Mouse (Mus musculus) embryonic facial prominence, embryonic 13.5 days (tissue): ENCODE results near the gene Esm1. TPM values are rescaled to one million over a fixed set of nuclear protein-coding genes. Genes with fewer than 3 reads are reported as not detected.
A peak's percentile ranks its signal among the peaks of the same experiment; 100 is the strongest.

Source experiments
- ATAC-seq: fragments of 200-750 bp; cut with Nextera tagmentation; 2 replicates; pipeline ENCODE4 v1.8.0; 2017; ENCODE audit warnings: low read depth; ENCODE audit not compliant: insufficient number of reproducible peaks, insufficient read depth, low FRiP score, low TSS enrichment
- H3K27ac ChIP-seq: fragments of 300-500 bp; sonication (generic); 2 replicates; pipeline ENCODE4 v1.5.1; 2015; ENCODE audit warnings: moderate library complexity, mild to moderate bottlenecking, inconsistent platforms
- H3K27me3 ChIP-seq: fragments of 300-500 bp; sonication (generic); 2 replicates; pipeline ENCODE4 v1.6.1; 2015; ENCODE audit warnings: mild to moderate bottlenecking, inconsistent platforms
- H3K36me3 ChIP-seq: fragments of 300-500 bp; sonication (generic); 2 replicates; pipeline ENCODE4 v1.6.1; 2015; ENCODE audit warnings: mild to moderate bottlenecking, inconsistent platforms
- H3K4me1 ChIP-seq: fragments of 300-500 bp; sonication (generic); 2 replicates; pipeline ENCODE4 v1.6.1; 2015; ENCODE audit warnings: inconsistent platforms
- H3K4me2 ChIP-seq: fragments of 300-500 bp; sonication (generic); 2 replicates; pipeline ENCODE4 v1.6.1; 2015; ENCODE audit warnings: moderate library complexity, mild to moderate bottlenecking, inconsistent platforms
- H3K4me3 ChIP-seq: fragments of 300-500 bp; sonication (generic); 2 replicates; pipeline ENCODE4 v1.5.1; 2015; ENCODE audit warnings: mild to moderate bottlenecking, inconsistent platforms
- H3K9ac ChIP-seq: fragments of 300-500 bp; sonication (generic); 2 replicates; pipeline ENCODE4 v1.6.1; 2015; ENCODE audit warnings: mild to moderate bottlenecking, inconsistent platforms
- H3K9me3 ChIP-seq: fragments of 300-500 bp; sonication (generic); 2 replicates; pipeline ENCODE4 v1.6.1; 2016; ENCODE audit warnings: inconsistent platforms
- WGBS: fragments of 180-500 bp; shearing (Covaris S2); methylation state at CpG from one replicate; pipeline ENCODE4 v1.1.7; 2015; ENCODE audit warnings: mixed read lengths; 5-methylcytosine and 5-hydroxymethylcytosine counted together
- polyA plus RNA-seq: library from polyadenylated mRNA; unstranded; fragments of >200 nt; fragmentation: Nextera tagmentation; extraction: Ambion mirVana; gene quantifications from 2 replicates; pipeline ENCODE4 v1.2.1, GENCODE M21; 2015

Esm1 gene
- polyA plus RNA-seq, 1 experiment from 2014 or later: 2.6 TPM

- H3K4me2 ChIP-seq: no peak overlapping the region
- H3K27ac ChIP-seq: no peak overlapping the region
- no peaks in the 10 kb centered on the region for H3K36me3 ChIP-seq
- no peaks in the 10 kb centered on the region for H3K9me3 ChIP-seq
- H3K9ac ChIP-seq: no peak overlapping the region
- 85% methylated on average over 2 of the region's 2 CpGs for WGBS
- no peaks in the 10 kb centered on the region for H3K4me1 ChIP-seq
- no peak overlapping the region for H3K4me3 ChIP-seq
- no peak for ATAC-seq
- no peaks in the 10 kb centered on the region for H3K27me3 ChIP-seq
Observed at GRCm38 (mm10) chr13:113201631-113202030, 7.8 kb upstream of the Esm1 start.

GRCm38 (mm10) chr13:113202184-113202583 is 7.3 kb upstream of the Esm1 start:
- Histone ChIP-seq H3K4me2 (no peak overlapping the region), H3K4me3 (no peak overlapping the region), H3K27me3 (no peaks in the 10 kb centered on the region), H3K27ac (no peak overlapping the region), H3K4me1 (no peaks in the 10 kb centered on the region), H3K9ac (no peak overlapping the region), H3K9me3 (no peaks in the 10 kb centered on the region), H3K36me3 (no peaks in the 10 kb centered on the region)
- 53% methylated on average over 4 of the region's 4 CpGs for WGBS
- no peak for ATAC-seq

GRCm38 (mm10) chr13:113203146-113203545 is 6.3 kb upstream of the Esm1 start:
- WGBS: 66% methylated on average over 5 of the region's 5 CpGs
- no peak overlapping the region for H3K4me2 ChIP-seq
- H3K9me3 ChIP-seq: no peaks in the 10 kb centered on the region
- H3K4me3 ChIP-seq: no peak overlapping the region
- no peak for ATAC-seq
- H3K9ac ChIP-seq: no peak overlapping the region
- no peaks in the 10 kb centered on the region for H3K36me3 ChIP-seq
- H3K4me1 ChIP-seq: no peaks in the 10 kb centered on the region
- H3K27me3 ChIP-seq: 0 out of 2 replicates have a peak, but pooled peaks cover under 1% of the 10 kb centered on the region
- H3K27ac ChIP-seq: no peak overlapping the region

- Histone ChIP-seq H3K9ac (no peak overlapping the region), H3K36me3 (no peaks in the 10 kb centered on the region), H3K9me3 (no peaks in the 10 kb centered on the region), H3K27ac (no peak overlapping the region), H3K4me3 (no peak overlapping the region), H3K4me2 (no peak overlapping the region), H3K27me3 (peaks cover 17% of the 10 kb centered on the region), H3K4me1 (peaks cover 5% of the 10 kb centered on the region)
- no peak for ATAC-seq
- 90% methylated on average over 5 of the region's 5 CpGs for WGBS
Observed at GRCm38 (mm10) chr13:113205346-113205745, 4.1 kb upstream of the Esm1 start.

GRCm38 (mm10) chr13:113211345-113211744 is 1.9 kb downstream of the Esm1 start:
- Histone ChIP-seq H3K27ac (no peak overlapping the region), H3K4me2 (peak overlapping the region; percentile 14; the same call in 1 of the 2 replicates), H3K9me3 (no peaks in the 10 kb centered on the region), H3K9ac (no peak overlapping the region), H3K36me3 (no peaks in the 10 kb centered on the region), H3K4me3 (no peak overlapping the region), H3K27me3 (peaks cover 31% of the 10 kb centered on the region), H3K4me1 (peaks cover 5% of the 10 kb centered on the region)
- ATAC-seq: no peak
- WGBS: 45% methylated on average over 15 of the region's 15 CpGs

GRCm38 (mm10) chr13:113212401-113212800 is 2.9 kb downstream of the Esm1 start:
- H3K27ac ChIP-seq: no peak overlapping the region
- no peaks in the 10 kb centered on the region for H3K9me3 ChIP-seq
- no peak overlapping the region for H3K4me3 ChIP-seq
- H3K9ac ChIP-seq: no peak overlapping the region
- peaks cover 31% of the 10 kb centered on the region for H3K27me3 ChIP-seq
- H3K36me3 ChIP-seq: no peaks in the 10 kb centered on the region
- ATAC-seq: no peak
- 67% methylated on average over 3 of the region's 3 CpGs for WGBS
- H3K4me1 ChIP-seq: peaks cover 5% of the 10 kb centered on the region
- no peak overlapping the region for H3K4me2 ChIP-seq

- Histone ChIP-seq H3K27ac (no peak overlapping the region), H3K4me2 (no peak overlapping the region), H3K4me1 (peaks cover 5% of the 10 kb centered on the region), H3K36me3 (no peaks in the 10 kb centered on the region), H3K4me3 (no peak overlapping the region), H3K27me3 (peaks cover 26% of the 10 kb centered on the region), H3K9me3 (no peaks in the 10 kb centered on the region), H3K9ac (no peak overlapping the region)
- 85% methylated on average over 3 of the region's 3 CpGs for WGBS
- ATAC-seq: no peak
Observed at GRCm38 (mm10) chr13:113213865-113214264, 4.4 kb downstream of the Esm1 start.

GRCm38 (mm10) chr13:113221851-113222250 is 12.4 kb downstream of the Esm1 start:
- Histone ChIP-seq H3K4me1 (peaks cover 9% of the 10 kb centered on the region), H3K9ac (no peak overlapping the region), H3K4me2 (no peak overlapping the region), H3K9me3 (no peaks in the 10 kb centered on the region), H3K36me3 (no peaks in the 10 kb centered on the region), H3K27ac (peak overlapping the region; percentile 18; the same call in 1 of the 2 replicates), H3K27me3 (no peaks in the 10 kb centered on the region), H3K4me3 (no peak overlapping the region)
- WGBS: 72% methylated on average over 6 of the region's 6 CpGs
- ATAC-seq: no peak

GRCm38 (mm10) chr13:113224105-113224504 is 14.6 kb downstream of the Esm1 start:
- Histone ChIP-seq H3K9me3 (no peaks in the 10 kb centered on the region), H3K4me1 (peaks cover 9% of the 10 kb centered on the region), H3K9ac (no peak overlapping the region), H3K4me2 (peak overlapping the region; percentile 35), H3K36me3 (no peaks in the 10 kb centered on the region), H3K27me3 (no peaks in the 10 kb centered on the region), H3K27ac (no peak overlapping the region), H3K4me3 (no peak overlapping the region)
- ATAC-seq: no peak
- 16% methylated on average over 2 of the region's 2 CpGs for WGBS

GRCm38 (mm10) chr13:113225811-113226210 is 16.4 kb downstream of the Esm1 start, which contains the start of gene Gzmk:
Gene Gzmk, minus strand, starts transcription at chr13:113225908.
- peaks cover 9% of the 10 kb centered on the region for H3K4me1 ChIP-seq
- 59% methylated on average over 7 of the region's 7 CpGs for WGBS
- no peaks in the 10 kb centered on the region for H3K36me3 ChIP-seq
- H3K4me3 ChIP-seq: no peak within 1 kb of the TSS
- H3K4me2 ChIP-seq: no peak within 1 kb of the TSS
- H3K9me3 ChIP-seq: no peaks in the 10 kb centered on the region
- no peak for ATAC-seq
- no peak within 1 kb of the TSS for H3K27ac ChIP-seq
- no peak within 1 kb of the TSS for H3K9ac ChIP-seq
- H3K27me3 ChIP-seq: no peaks in the 10 kb centered on the region

GRCm38 (mm10) chr13:113227076-113227475 is 17.6 kb downstream of the Esm1 start:
- Histone ChIP-seq H3K27me3 (no peaks in the 10 kb centered on the region), H3K9ac (no peak overlapping the region), H3K4me2 (no peak overlapping the region), H3K9me3 (no peaks in the 10 kb centered on the region), H3K4me1 (peaks cover 9% of the 10 kb centered on the region), H3K36me3 (no peaks in the 10 kb centered on the region), H3K27ac (no peak overlapping the region), H3K4me3 (no peak overlapping the region)
- 71% methylated on average over 4 of the region's 4 CpGs for WGBS
- ATAC-seq: no peak

GRCm38 (mm10) chr13:113227666-113228463 is 18.4 kb downstream of the Esm1 start:
- WGBS: 84% methylated on average over 17 of the region's 17 CpGs
- H3K4me2 ChIP-seq: no peak overlapping the region
- no peaks in the 10 kb centered on the region for H3K9me3 ChIP-seq
- peaks cover 6% of the 10 kb centered on the region for H3K4me1 ChIP-seq
- no peak overlapping the region for H3K4me3 ChIP-seq
- H3K36me3 ChIP-seq: no peaks in the 10 kb centered on the region
- H3K9ac ChIP-seq: no peak overlapping the region
- no peak for ATAC-seq
- H3K27ac ChIP-seq: no peak overlapping the region
- H3K27me3 ChIP-seq: no peaks in the 10 kb centered on the region
